Mouse (Mus musculus): Measurements from ENCODE around the gene Pank4. TPM values are rescaled to one million over a fixed set of nuclear protein-coding genes. Genes with fewer than 3 reads are reported as not detected.

Gene Pank4
- polyA plus RNA-seq, 1 experiment, result 21.0 TPM

DNA sequence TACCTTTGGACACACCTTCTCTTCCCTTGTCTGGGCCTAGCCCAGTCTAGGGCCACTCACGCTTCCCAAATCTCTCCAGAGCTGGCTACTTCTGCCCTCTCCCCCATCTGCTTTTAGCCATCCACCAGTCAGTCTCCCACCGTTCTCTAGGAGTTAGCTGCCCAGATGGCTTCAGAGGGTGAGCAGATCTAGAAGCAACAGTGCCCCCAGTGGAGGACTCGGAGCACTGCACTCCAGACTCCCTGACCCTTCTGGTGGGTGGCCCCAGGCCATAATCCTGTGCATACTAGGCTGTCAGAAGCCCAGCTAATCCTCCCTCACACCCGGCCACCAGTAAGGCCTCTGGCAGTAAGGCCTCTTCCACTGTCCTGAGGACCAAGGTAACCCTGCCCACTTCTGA lies 48.9 kb downstream of the Pank4 start:
- no peak for TF ChIP-seq USF1 (IDR thresholded peaks at IDR 0.05; ENCODE audit: low read depth)
- TF ChIP-seq MAX (IDR thresholded peaks at IDR 0.05; ENCODE audit: low read depth), result no peak
- no peak for TF ChIP-seq MYOG (IDR thresholded peaks at IDR 0.05; ENCODE audit: control insufficient read depth in 1 of 3, insufficient read depth in 1 of 3, insufficient read length in 2 of 3, low read depth in 2 of 3)
- no peak for TF ChIP-seq TCF12 (IDR thresholded peaks at IDR 0.05; ENCODE audit: insufficient read depth, poor library complexity, severe bottlenecking)
- no peak for TF ChIP-seq MYOD1 (IDR thresholded peaks at IDR 0.05; ENCODE audit: control insufficient read depth in 1 of 3, insufficient read length in 2 of 3, low read depth in 2 of 3)
- TF ChIP-seq TCF3 (IDR thresholded peaks at IDR 0.05; ENCODE audit: insufficient read length, low read depth), result no peak
- no peak for TF ChIP-seq E2F4 (IDR thresholded peaks at IDR 0.05; ENCODE audit: insufficient read depth)
- no peak for TF ChIP-seq SRF (IDR thresholded peaks at IDR 0.05; ENCODE audit: control insufficient read depth, insufficient read length, low read depth)
- no peak for TF ChIP-seq REST (IDR thresholded peaks at IDR 0.05; ENCODE audit: insufficient read depth, insufficient read length)
- no peak for TF ChIP-seq CEBPB (IDR thresholded peaks at IDR 0.05; ENCODE audit: insufficient read depth, poor library complexity, severe bottlenecking)
- no peak for TF ChIP-seq POLR2A (IDR thresholded peaks at IDR 0.05; ENCODE audit: insufficient read length, low read depth)
- no peak for TF ChIP-seq POLR2AphosphoS2 (IDR thresholded peaks at IDR 0.05; ENCODE audit: insufficient read length, low read depth)
- Histone ChIP-seq H3K79me2 (ENCODE audit: control insufficient read depth, insufficient read depth) (no peaks in the 10 kb centered on the region), H3K4me2 (ENCODE audit: low read depth) (no peak overlapping the region), H3K4me3 (no peak overlapping the region), H3K36me3 (ENCODE audit: control insufficient read depth, insufficient read depth) (no peaks in the 10 kb centered on the region), H3ac (ENCODE audit: control insufficient read depth, insufficient read length) (no peak overlapping the region), H3K27me3 (ENCODE audit: control insufficient read depth, insufficient read depth, insufficient read length) (peaks cover 80% of the 10 kb centered on the region)

DNA sequence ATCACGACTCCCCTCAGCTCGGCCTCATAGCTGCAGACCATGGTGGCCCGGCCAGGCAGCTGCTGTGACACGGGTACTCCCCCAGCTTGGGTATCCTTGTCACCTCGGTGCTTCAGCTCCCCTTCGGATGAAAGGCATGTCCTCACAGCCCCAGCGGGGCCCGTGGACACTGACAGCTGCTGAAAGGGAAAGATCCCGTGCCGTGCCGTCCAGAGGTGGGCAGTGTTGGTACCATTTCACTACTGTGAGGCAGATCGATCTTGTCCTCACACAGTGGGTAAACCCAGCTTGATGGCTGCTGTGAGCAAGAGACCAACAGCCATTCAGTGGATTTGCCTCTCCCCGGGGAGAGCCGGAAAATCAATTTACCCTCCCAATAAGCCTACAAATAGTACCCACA lies 50.3 kb downstream of the Pank4 start:
- no peak for TF ChIP-seq TCF12 (IDR thresholded peaks at IDR 0.05; ENCODE audit: insufficient read depth, poor library complexity, severe bottlenecking)
- no peak for TF ChIP-seq POLR2A (IDR thresholded peaks at IDR 0.05; ENCODE audit: insufficient read length, low read depth)
- no peak for TF ChIP-seq MYOG (IDR thresholded peaks at IDR 0.05; ENCODE audit: control insufficient read depth in 1 of 3, insufficient read depth in 1 of 3, insufficient read length in 2 of 3, low read depth in 2 of 3)
- no peak for TF ChIP-seq MAX (IDR thresholded peaks at IDR 0.05; ENCODE audit: low read depth)
- no peak for TF ChIP-seq SRF (IDR thresholded peaks at IDR 0.05; ENCODE audit: control insufficient read depth, insufficient read length, low read depth)
- TF ChIP-seq MYOD1 (IDR thresholded peaks at IDR 0.05; ENCODE audit: control insufficient read depth in 1 of 3, insufficient read length in 2 of 3, low read depth in 2 of 3), result no peak
- H3K27me3 ChIP-seq (ENCODE audit: control insufficient read depth, insufficient read depth, insufficient read length), result peaks cover 69% of the 10 kb centered on the region

DNA sequence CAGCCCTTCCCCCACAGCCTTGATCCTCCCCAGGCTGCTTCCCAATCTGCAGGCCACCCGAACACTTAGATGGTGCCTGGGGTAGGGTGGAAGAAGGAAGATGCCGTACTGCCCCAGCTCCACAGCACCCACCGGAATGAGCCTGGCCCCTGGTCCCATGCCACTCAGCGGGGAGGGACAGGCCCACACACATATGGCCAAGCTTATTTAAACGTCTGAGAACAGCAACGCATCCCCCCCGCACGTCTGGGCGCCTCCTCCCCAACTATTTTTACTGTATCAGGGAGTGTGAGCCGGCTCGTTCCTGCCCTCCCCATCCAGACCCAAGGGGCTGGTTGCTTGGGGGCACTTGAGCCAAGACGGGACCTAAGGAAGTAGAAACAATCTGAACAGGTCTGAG lies 50.9 kb downstream of the Pank4 start:
- TF ChIP-seq E2F4 (IDR thresholded peaks at IDR 0.05; ENCODE audit: insufficient read depth) (no peak), POLR2AphosphoS2 (IDR thresholded peaks at IDR 0.05; ENCODE audit: insufficient read length, low read depth) (no peak), SRF (IDR thresholded peaks at IDR 0.05; ENCODE audit: control insufficient read depth, insufficient read length, low read depth) (no peak), MYOG (IDR thresholded peaks at IDR 0.05; ENCODE audit: control insufficient read depth in 1 of 3, insufficient read depth in 1 of 3, insufficient read length in 2 of 3, low read depth in 2 of 3) (no peak), REST (IDR thresholded peaks at IDR 0.05; ENCODE audit: insufficient read depth, insufficient read length) (no peak), CEBPB (IDR thresholded peaks at IDR 0.05; ENCODE audit: insufficient read depth, poor library complexity, severe bottlenecking) (no peak), TCF3 (IDR thresholded peaks at IDR 0.05; ENCODE audit: insufficient read length, low read depth) (no peak), TCF12 (IDR thresholded peaks at IDR 0.05; ENCODE audit: insufficient read depth, poor library complexity, severe bottlenecking) (no peak), MYOD1 (IDR thresholded peaks at IDR 0.05; ENCODE audit: control insufficient read depth in 1 of 3, insufficient read length in 2 of 3, low read depth in 2 of 3) (no peak), POLR2A (IDR thresholded peaks at IDR 0.05; ENCODE audit: insufficient read length, low read depth) (no peak), MAX (IDR thresholded peaks at IDR 0.05; ENCODE audit: low read depth) (no peak), USF1 (IDR thresholded peaks at IDR 0.05; ENCODE audit: low read depth) (no peak)
- peaks cover 64% of the 10 kb centered on the region for H3K27me3 ChIP-seq (ENCODE audit: control insufficient read depth, insufficient read depth, insufficient read length)

More for the DNA sequence above, 50.3 kb downstream of the Pank4 start:
- Histone ChIP-seq H3K4me2 (ENCODE audit: low read depth) (no peak overlapping the region), H3K4me3 (no peak overlapping the region), H3ac (ENCODE audit: control insufficient read depth, insufficient read length) (no peak overlapping the region), H3K36me3 (ENCODE audit: control insufficient read depth, insufficient read depth) (no peaks in the 10 kb centered on the region), H3K79me2 (ENCODE audit: control insufficient read depth, insufficient read depth) (no peaks in the 10 kb centered on the region)

DNA sequence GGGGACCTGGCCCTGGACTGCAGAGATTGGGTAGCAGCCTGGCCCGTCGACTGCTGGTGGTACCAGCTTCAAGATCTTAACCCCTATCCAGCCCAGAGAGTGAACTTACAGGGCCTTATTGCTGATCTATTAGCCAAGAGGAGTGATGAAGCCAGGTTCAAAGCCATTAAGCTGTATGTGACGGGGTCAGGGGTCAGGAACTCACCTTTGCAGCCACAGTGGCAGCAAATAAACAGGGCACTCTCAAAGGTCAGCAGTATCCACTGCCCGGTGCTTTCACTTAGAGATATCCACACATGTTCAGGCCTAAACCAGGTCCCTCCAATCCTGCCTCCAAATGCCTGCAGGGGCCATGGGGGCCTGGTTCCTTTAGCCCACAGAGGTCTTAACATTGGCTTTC lies 51.6 kb downstream of the Pank4 start:
- Histone ChIP-seq H3K27me3 (ENCODE audit: control insufficient read depth, insufficient read depth, insufficient read length) (peaks cover 58% of the 10 kb centered on the region), H3K4me2 (ENCODE audit: low read depth) (no peak overlapping the region), H3K4me3 (no peak overlapping the region), H3ac (ENCODE audit: control insufficient read depth, insufficient read length) (no peak overlapping the region), H3K36me3 (ENCODE audit: control insufficient read depth, insufficient read depth) (no peaks in the 10 kb centered on the region), H3K79me2 (ENCODE audit: control insufficient read depth, insufficient read depth) (no peaks in the 10 kb centered on the region)
- TF ChIP-seq TCF12 (IDR thresholded peaks at IDR 0.05; ENCODE audit: insufficient read depth, poor library complexity, severe bottlenecking) (no peak), E2F4 (IDR thresholded peaks at IDR 0.05; ENCODE audit: insufficient read depth) (no peak), CEBPB (IDR thresholded peaks at IDR 0.05; ENCODE audit: insufficient read depth, poor library complexity, severe bottlenecking) (no peak), POLR2AphosphoS2 (IDR thresholded peaks at IDR 0.05; ENCODE audit: insufficient read length, low read depth) (no peak), TCF3 (IDR thresholded peaks at IDR 0.05; ENCODE audit: insufficient read length, low read depth) (no peak), POLR2A (IDR thresholded peaks at IDR 0.05; ENCODE audit: insufficient read length, low read depth) (no peak), USF1 (IDR thresholded peaks at IDR 0.05; ENCODE audit: low read depth) (no peak), SRF (IDR thresholded peaks at IDR 0.05; ENCODE audit: control insufficient read depth, insufficient read length, low read depth) (no peak), MAX (IDR thresholded peaks at IDR 0.05; ENCODE audit: low read depth) (no peak), MYOG (IDR thresholded peaks at IDR 0.05; ENCODE audit: control insufficient read depth in 1 of 3, insufficient read depth in 1 of 3, insufficient read length in 2 of 3, low read depth in 2 of 3) (no peak), REST (IDR thresholded peaks at IDR 0.05; ENCODE audit: insufficient read depth, insufficient read length) (no peak), MYOD1 (IDR thresholded peaks at IDR 0.05; ENCODE audit: control insufficient read depth in 1 of 3, insufficient read length in 2 of 3, low read depth in 2 of 3) (no peak)

More for the DNA sequence above, 50.9 kb downstream of the Pank4 start:
- no peaks in the 10 kb centered on the region for H3K79me2 ChIP-seq (ENCODE audit: control insufficient read depth, insufficient read depth)
- H3K4me3 ChIP-seq, result no peak overlapping the region
- no peaks in the 10 kb centered on the region for H3K36me3 ChIP-seq (ENCODE audit: control insufficient read depth, insufficient read depth)
- no peak overlapping the region for H3K4me2 ChIP-seq (ENCODE audit: low read depth)
- H3ac ChIP-seq (ENCODE audit: control insufficient read depth, insufficient read length), result no peak overlapping the region
